Mouse (Mus musculus) lung, embryonic 16.5 days (tissue): ENCODE results near the gene Ylpm1. TPM values are rescaled to one million over a fixed set of nuclear protein-coding genes. Genes with fewer than 3 reads are reported as not detected.
A peak's percentile ranks its signal among the peaks of the same experiment; 100 is the strongest.

ENCODE experiments used
- ATAC-seq: fragments of 200-750 bp; cut with Nextera tagmentation; 2 replicates; pipeline ENCODE4 v1.8.0; 2017; ENCODE audit warnings: low read depth, mild to moderate bottlenecking, moderate library complexity
- H3K27ac ChIP-seq: fragments of 300-500 bp; sonication (generic); 2 replicates; pipeline ENCODE4 v1.5.1; 2014; ENCODE audit warnings: mild to moderate bottlenecking, control low read depth, low read length
- H3K27me3 ChIP-seq: fragments of 300-500 bp; sonication (generic); 2 replicates; pipeline ENCODE4 v1.6.1; 2014; ENCODE audit warnings: low read depth, low read length, mixed read lengths; ENCODE audit not compliant: control insufficient read depth, insufficient read depth
- H3K36me3 ChIP-seq: fragments of 300-500 bp; sonication (generic); 2 replicates; pipeline ENCODE4 v1.6.1; 2014; ENCODE audit warnings: low read length; ENCODE audit not compliant: control insufficient read depth, insufficient read depth
- H3K4me1 ChIP-seq: fragments of 300-500 bp; sonication (generic); replicated peaks from 2 replicates; pipeline ENCODE4 v1.6.1; 2014; ENCODE audit warnings: low read length, mixed read lengths; ENCODE audit not compliant: control insufficient read depth, insufficient read depth
- H3K4me2 ChIP-seq: fragments of 300-500 bp; sonication (generic); 2 replicates; pipeline ENCODE4 v1.6.1; 2014; ENCODE audit warnings: low read depth, low read length, control low read depth
- H3K4me3 ChIP-seq: fragments of 300-500 bp; sonication (generic); 2 replicates; pipeline ENCODE4 v1.5.1; 2014; ENCODE audit warnings: mild to moderate bottlenecking, low read length, control low read depth
- H3K9ac ChIP-seq: fragments of 300-500 bp; sonication (generic); 2 replicates; pipeline ENCODE4 v1.6.1; 2014; ENCODE audit warnings: low read length, control low read depth
- H3K9me3 ChIP-seq: fragments of 300-500 bp; sonication (generic); 2 replicates; pipeline ENCODE4 v1.6.1; 2016; ENCODE audit warnings: low read length; ENCODE audit not compliant: control insufficient read depth
- WGBS: fragments of 180-500 bp; shearing (Covaris S2); extraction: QIAGEN DNeasy Blood & Tissue Kit; methylation state at CpG from one replicate; pipeline ENCODE4 v1.1.7; 2014; 5-methylcytosine and 5-hydroxymethylcytosine counted together
- polyA plus RNA-seq: library from polyadenylated mRNA; unstranded; fragments of >200 nt; fragmentation: Nextera tagmentation; extraction: Ambion mirVana; gene quantifications from 2 replicates; pipeline ENCODE4 v1.2.1, GENCODE M21; 2015

Gene Ylpm1
- polyA plus RNA-seq: 25.4 and 25.5 TPM in 2 replicates

DNA sequence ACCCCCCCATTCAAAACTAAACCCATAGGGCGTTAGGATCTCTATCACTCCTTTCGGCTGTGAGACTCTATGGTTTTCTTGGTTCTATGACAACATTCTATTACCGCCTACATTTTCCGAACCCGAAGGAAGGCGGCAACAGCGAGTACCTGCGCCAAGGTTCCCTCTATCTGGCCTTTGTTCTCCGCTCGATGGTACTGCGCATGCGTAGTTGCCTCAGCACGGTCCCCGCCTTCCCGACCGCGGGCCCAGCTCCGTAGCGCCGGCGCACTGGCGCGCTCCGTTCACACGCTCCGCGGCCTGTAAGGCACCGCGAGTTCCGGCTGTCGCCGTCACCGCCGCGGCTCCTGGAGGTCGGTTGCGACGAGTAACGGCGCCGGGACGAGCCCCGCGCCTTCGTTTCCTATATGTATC lies at the start of gene Ylpm1:
TSS of gene Ylpm1 (plus strand) at position 239 of the 414 bp plus-strand sequence.
- Histone ChIP-seq H3K27me3 (no peaks in the 10 kb centered on the region), H3K36me3 (no peaks in the 10 kb centered on the region), H3K9me3 (0 out of 2 replicates have a peak, but pooled peaks cover 2% of the 10 kb centered on the region), H3K4me1 (peaks cover 11% of the 10 kb centered on the region), H3K4me2 (peak within 1 kb of the TSS; percentile 90), H3K9ac (peak within 1 kb of the TSS; percentile 98), H3K27ac (peak within 1 kb of the TSS; percentile 72), H3K4me3 (peak within 1 kb of the TSS; percentile 97)
- ATAC-seq: peak; percentile 99
- WGBS: under 1% methylated on average over 45 of the region's 45 CpGs

DNA sequence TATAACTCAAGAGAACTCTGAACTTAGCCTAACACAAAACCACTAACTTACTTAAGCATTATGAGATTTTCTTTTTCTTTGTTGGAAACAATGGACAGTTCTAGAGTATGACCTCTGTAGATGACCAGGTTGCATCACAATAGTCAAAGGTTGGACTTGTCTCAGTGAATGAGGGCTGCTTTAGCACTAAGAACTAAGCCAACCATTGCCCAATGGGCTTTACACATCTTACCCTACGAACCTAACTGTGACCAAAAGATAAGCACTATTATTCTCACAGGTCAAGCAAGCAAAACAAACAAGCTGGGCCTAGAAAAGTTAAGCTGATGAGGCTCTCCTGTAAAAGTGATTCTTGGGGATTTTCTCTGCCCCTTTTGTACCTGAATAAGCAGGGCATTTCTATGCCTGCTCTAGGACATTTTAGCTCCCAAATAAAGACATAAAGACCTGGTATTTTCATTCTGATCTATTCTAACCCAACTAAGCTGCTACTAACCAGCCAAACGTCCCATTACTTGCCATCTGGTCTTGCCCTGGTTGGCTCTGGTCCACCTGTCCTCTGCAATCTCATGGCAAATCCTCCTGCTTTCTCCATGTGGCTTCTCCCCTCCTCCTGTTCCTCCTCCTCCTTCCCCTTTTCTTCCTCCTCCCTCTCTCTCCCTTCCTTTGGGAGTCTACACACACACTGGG lies 48.1 kb upstream of the Ylpm1 start:
- Histone ChIP-seq H3K4me1 (peaks cover 12% of the 10 kb centered on the region), H3K27me3 (no peaks in the 10 kb centered on the region), H3K9ac (no peak overlapping the region), H3K4me2 (no peak overlapping the region), H3K36me3 (no peaks in the 10 kb centered on the region; the same call in none of the 2 replicates), H3K9me3 (no peaks in the 10 kb centered on the region), H3K4me3 (no peak overlapping the region), H3K27ac (no peak overlapping the region)
- ATAC-seq: no peak
- WGBS: 70% methylated on average over 2 of the region's 2 CpGs

DNA sequence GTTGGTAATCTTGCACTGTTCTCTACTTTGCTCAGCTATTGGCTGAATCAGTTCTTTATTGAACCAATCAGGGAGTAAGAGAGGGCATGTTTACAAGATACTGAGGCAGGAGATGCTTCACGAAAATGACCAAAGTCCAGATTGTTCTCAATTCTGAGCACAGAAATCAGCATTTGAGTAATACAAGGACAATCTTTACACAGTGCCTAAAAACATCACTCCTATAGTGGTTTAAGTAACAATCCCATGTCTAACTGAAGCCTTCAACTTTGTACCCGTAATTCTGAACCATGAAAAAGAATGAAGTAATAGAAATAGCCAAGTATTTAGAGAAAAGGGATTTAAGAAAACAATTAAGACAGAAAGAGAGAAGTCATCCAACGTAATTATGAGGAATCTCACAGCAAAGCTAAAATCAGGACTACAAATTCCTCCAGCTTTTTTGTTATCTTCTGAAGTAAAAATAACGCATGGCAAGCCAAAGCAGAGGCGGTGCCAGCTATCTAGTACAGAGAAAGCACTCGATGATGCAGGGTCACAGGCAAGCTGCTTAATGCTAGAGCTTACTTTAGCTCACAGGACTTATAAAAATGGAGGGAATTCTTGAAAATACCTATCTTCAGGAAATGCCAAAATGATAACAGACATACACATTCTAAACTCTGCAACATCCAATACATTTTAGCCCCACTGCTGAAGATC lies 47.4 kb upstream of the Ylpm1 start:
- no peak for ATAC-seq
- H3K4me3 ChIP-seq: no peak overlapping the region
- no peaks in the 10 kb centered on the region; the same call in none of the 2 replicates for H3K36me3 ChIP-seq
- WGBS: 82% methylated on average over 6 of the region's 6 CpGs
- H3K4me2 ChIP-seq: no peak overlapping the region
- no peaks in the 10 kb centered on the region for H3K9me3 ChIP-seq
- no peak overlapping the region for H3K9ac ChIP-seq
- no peak overlapping the region for H3K27ac ChIP-seq
- H3K4me1 ChIP-seq: peaks cover 12% of the 10 kb centered on the region
- H3K27me3 ChIP-seq: no peaks in the 10 kb centered on the region

DNA sequence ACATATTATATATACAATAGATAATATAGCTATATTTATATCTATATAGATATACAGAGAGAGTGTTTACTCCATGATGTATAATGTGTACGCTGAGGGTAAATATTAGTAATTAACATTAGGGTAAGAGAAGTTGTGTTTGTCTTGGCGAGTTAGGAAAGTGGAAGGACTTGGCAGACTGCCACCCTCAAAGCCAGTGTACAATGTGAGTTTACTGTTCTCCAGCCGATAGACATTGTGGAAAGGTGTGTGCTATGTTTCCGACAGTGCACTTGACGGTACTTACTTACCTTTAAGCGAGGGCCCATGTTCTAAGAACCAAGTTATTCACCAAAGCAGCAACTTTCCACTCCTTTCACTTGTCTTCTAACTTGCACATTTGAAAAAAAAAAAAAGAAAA lies 45.4 kb upstream of the Ylpm1 start:
- no peak overlapping the region for H3K4me3 ChIP-seq
- H3K4me2 ChIP-seq: no peak overlapping the region
- 34% methylated on average over 6 of the region's 6 CpGs for WGBS
- H3K9ac ChIP-seq: no peak overlapping the region
- H3K27ac ChIP-seq: peak overlapping the region; percentile 89; the same call in 1 of the 2 replicates
- H3K9me3 ChIP-seq: no peaks in the 10 kb centered on the region
- peak; percentile 37 for ATAC-seq
- no peaks in the 10 kb centered on the region for H3K27me3 ChIP-seq
- no peaks in the 10 kb centered on the region; the same call in 1 of the 2 replicates for H3K36me3 ChIP-seq
- peaks cover 12% of the 10 kb centered on the region for H3K4me1 ChIP-seq

DNA sequence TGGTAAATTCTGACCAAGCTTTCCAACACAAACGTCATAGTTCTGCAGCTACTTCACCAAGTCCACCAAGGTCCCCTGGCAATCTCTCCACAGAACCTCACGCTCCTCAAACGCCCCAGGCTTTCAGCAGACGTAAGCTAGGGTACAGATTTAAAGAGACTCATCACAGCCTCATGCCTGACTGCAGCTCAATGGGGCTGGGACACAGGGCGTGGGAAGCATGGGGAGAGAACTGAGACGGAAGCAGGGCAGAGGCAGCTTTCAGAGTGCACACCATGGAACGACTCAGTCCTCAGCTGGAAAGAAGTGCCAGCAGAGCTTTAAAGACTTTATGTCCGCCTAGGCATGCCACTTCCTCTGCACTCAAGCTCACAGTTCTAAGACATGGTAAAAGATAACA lies 44.6 kb upstream of the Ylpm1 start:
- peaks cover 12% of the 10 kb centered on the region for H3K4me1 ChIP-seq
- peak overlapping the region; percentile 89 for H3K27ac ChIP-seq
- no peak for ATAC-seq
- H3K36me3 ChIP-seq: no peaks in the 10 kb centered on the region; the same call in 1 of the 2 replicates
- H3K4me3 ChIP-seq: no peak overlapping the region
- peak overlapping the region; percentile 50; the same call in 1 of the 2 replicates for H3K9ac ChIP-seq
- no peaks in the 10 kb centered on the region for H3K9me3 ChIP-seq
- H3K27me3 ChIP-seq: no peaks in the 10 kb centered on the region
- no peak overlapping the region for H3K4me2 ChIP-seq
- 56% methylated on average over 8 of the region's 8 CpGs for whole genome bisulfite sequencing

DNA sequence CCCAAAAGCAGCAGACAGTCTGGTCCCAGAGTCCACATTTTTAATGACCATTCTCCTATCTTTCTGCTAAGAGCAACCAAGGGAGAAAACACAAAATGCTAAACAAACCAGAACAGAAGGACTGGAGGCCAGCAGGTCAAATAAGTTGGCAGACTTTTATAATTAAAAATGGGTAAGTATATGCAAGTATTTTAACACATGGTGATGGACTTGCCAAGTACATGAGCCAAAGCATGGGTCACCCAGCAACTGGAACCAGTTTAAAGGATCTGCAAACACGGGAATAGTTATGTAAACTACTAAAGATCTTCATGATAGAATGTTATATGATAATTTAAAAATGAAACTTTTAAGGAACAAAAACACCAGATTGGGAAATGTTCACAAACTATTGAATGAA lies 43.8 kb upstream of the Ylpm1 start:
- Histone ChIP-seq H3K4me3 (no peak overlapping the region), H3K4me1 (peaks cover 19% of the 10 kb centered on the region), H3K9ac (no peak overlapping the region), H3K27ac (peak overlapping the region; percentile 89), H3K9me3 (no peaks in the 10 kb centered on the region), H3K36me3 (no peaks in the 10 kb centered on the region; the same call in 1 of the 2 replicates), H3K4me2 (no peak overlapping the region), H3K27me3 (no peaks in the 10 kb centered on the region)
- WGBS: 48% methylated on average over 1 of the region's 1 CpGs
- peak; percentile 68 for ATAC-seq

DNA sequence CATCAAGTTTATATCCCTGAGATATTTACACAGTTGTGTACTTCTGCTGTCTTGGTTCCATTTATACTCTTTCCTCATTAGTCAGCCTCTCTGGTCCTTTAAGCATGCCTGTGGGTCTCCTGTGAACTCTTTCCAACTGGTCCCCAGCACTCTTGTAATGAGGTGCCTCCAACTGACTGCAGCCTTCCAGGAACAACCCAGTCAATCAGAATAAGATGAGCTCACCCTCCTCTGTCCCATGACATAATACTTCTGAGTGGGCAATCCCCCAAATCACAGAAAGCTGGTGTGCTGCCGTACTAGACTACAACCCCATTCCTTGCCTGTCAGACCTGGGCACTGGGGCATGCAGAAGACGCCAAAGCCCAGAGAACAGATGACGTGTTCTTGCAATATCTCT lies 39.8 kb upstream of the Ylpm1 start:
- H3K9me3 ChIP-seq: no peaks in the 10 kb centered on the region
- H3K4me3 ChIP-seq: no peak overlapping the region
- no peaks in the 10 kb centered on the region for H3K27me3 ChIP-seq
- no peak overlapping the region for H3K4me2 ChIP-seq
- peak overlapping the region; percentile 83 for H3K27ac ChIP-seq
- 68% methylated on average over 3 of the region's 3 CpGs for WGBS
- no peak overlapping the region for H3K9ac ChIP-seq
- ATAC-seq: peak; percentile 91
- H3K36me3 ChIP-seq: no peaks in the 10 kb centered on the region
- peaks cover 19% of the 10 kb centered on the region for H3K4me1 ChIP-seq

DNA sequence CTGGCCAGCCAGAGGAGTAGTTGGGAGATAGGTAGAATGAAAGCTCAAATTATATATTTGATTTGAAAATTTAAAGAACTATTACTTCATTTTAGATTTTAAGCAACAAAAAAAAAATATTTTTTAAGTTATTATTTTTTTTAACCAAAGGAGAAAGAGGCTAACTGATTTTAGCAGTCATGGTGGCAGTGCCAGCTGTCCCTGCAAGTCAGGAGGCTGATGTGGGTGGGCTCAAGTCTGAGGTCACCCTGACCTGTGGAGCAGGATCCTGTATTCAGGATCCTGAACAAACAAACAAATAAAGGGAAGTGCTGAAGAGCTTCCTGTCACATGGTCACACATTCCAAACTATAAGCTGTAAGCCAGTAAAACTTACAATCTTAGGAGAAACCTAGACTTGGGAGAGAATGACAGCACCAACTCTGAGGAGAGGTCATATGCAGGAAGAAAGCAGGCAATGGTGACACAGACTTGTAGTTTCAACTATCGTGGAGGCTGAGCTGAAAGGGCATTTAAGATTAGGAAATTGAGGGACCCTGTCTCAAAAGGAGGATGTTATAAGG lies 37.2 kb upstream of the Ylpm1 start:
- no peak overlapping the region for H3K4me2 ChIP-seq
- WGBS: 80% methylated on average over 1 of the region's 1 CpGs
- H3K9me3 ChIP-seq: no peaks in the 10 kb centered on the region
- H3K4me1 ChIP-seq: peaks cover 10% of the 10 kb centered on the region; the same call in 1 of the 2 replicates
- no peaks in the 10 kb centered on the region for H3K27me3 ChIP-seq
- ATAC-seq: no peak
- no peak overlapping the region for H3K27ac ChIP-seq
- H3K4me3 ChIP-seq: no peak overlapping the region
- no peak overlapping the region for H3K9ac ChIP-seq
- no peaks in the 10 kb centered on the region for H3K36me3 ChIP-seq

DNA sequence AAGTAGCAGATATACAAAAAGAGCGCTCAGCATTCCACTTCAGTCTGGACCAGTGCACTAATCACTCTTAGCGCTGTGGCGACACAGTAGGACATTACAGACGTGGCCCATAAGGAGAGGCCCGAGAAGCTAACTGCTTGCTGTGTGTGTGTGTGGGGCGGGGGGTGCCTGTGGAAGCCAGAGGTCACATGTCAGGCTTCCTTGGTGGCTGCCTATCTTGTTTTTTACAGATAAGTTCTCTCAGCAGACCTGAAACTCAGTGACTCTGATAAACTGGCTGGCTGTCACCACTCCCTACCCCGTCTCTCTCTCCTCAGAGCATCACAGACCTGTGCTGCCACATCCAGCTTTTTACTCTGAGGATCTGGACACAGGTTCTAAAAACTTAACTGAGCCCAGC lies 33.5 kb upstream of the Ylpm1 start:
- Histone ChIP-seq H3K4me1 (peaks cover under 1% of the 10 kb centered on the region; the same call in 1 of the 2 replicates), H3K9ac (no peak overlapping the region), H3K27me3 (no peaks in the 10 kb centered on the region), H3K9me3 (no peaks in the 10 kb centered on the region), H3K27ac (no peak overlapping the region), H3K4me2 (no peak overlapping the region), H3K4me3 (no peak overlapping the region), H3K36me3 (no peaks in the 10 kb centered on the region)
- no peak for ATAC-seq
- WGBS: 68% methylated on average over 7 of the region's 7 CpGs
